Mouse (Mus musculus) embryonic facial prominence, embryonic 12.5 days (tissue): Measurements from ENCODE around the gene Rps18. TPM values are rescaled to one million over a fixed set of nuclear protein-coding genes. Genes with fewer than 3 reads are reported as not detected.

Experiments used
- ATAC-seq: fragments of 200-750 bp; cut with Nextera tagmentation; 2 replicates; pipeline ENCODE4 v1.8.0; 2017; ENCODE audit not compliant: insufficient number of reproducible peaks, insufficient read depth, low FRiP score, low TSS enrichment
- H3K27ac ChIP-seq: fragments of 300-500 bp; sonication (generic); 2 replicates; pipeline ENCODE4 v1.5.1; 2016; ENCODE audit warnings: mild to moderate bottlenecking
- H3K27me3 ChIP-seq: fragments of 300-500 bp; sonication (generic); 2 replicates; pipeline ENCODE4 v1.6.1; 2016; ENCODE audit warnings: mild to moderate bottlenecking, moderate library complexity
- H3K36me3 ChIP-seq: fragments of 300-500 bp; sonication (generic); 2 replicates; pipeline ENCODE4 v1.6.1; 2016; ENCODE audit warnings: mild to moderate bottlenecking
- H3K4me1 ChIP-seq: fragments of 300-500 bp; sonication (generic); 2 replicates; pipeline ENCODE4 v1.6.1; 2016
- H3K4me2 ChIP-seq: fragments of 300-500 bp; sonication (generic); replicated peaks from 2 replicates; pipeline ENCODE4 v1.6.1; 2016; ENCODE audit warnings: mild to moderate bottlenecking, moderate library complexity
- H3K4me3 ChIP-seq: fragments of 300-500 bp; sonication (generic); 2 replicates; pipeline ENCODE4 v1.5.1; 2016; ENCODE audit warnings: mild to moderate bottlenecking
- H3K9ac ChIP-seq: fragments of 300-500 bp; sonication (generic); 2 replicates; pipeline ENCODE4 v1.6.1; 2016; ENCODE audit warnings: mild to moderate bottlenecking, moderate library complexity
- H3K9me3 ChIP-seq: fragments of 300-500 bp; sonication (generic); 2 replicates; pipeline ENCODE4 v1.6.1; 2016; ENCODE audit warnings: mild to moderate bottlenecking, moderate library complexity
- WGBS: fragments of 180-500 bp; shearing (Covaris S2); methylation state at CpG from one replicate; pipeline ENCODE4 v1.1.7; 2016; 5-methylcytosine and 5-hydroxymethylcytosine counted together
- polyA plus RNA-seq: library from polyadenylated mRNA; unstranded; fragments of >200 nt; fragmentation: Nextera tagmentation; extraction: Ambion mirVana; gene quantifications from 2 replicates; pipeline ENCODE4 v1.2.1, GENCODE M21; 2016

Gene Rps18
- polyA plus RNA-seq, 1 experiment from 2014 or later, result 1,303 TPM

GRCm38 (mm10) chr17:33940206-33940805 lies 15.5 kb downstream of the Rps18 start, which contains the start of the genes Pfdn6 and Wdr46:
Gene Pfdn6 (minus strand): TSS chr17:33940343.
Gene Wdr46 (plus strand): TSS chr17:33940660.
- no peaks in the 10 kb centered on the region for H3K27me3 ChIP-seq
- H3K36me3 ChIP-seq, result peaks cover 41% of the 10 kb centered on the region
- peak within 1 kb of the TSS; percentile 92 for H3K4me2 ChIP-seq
- peaks cover 14% of the 10 kb centered on the region for H3K4me1 ChIP-seq
- whole genome bisulfite sequencing, result under 1% methylated on average over 36 of the region's 36 CpGs
- no peaks in the 10 kb centered on the region for H3K9me3 ChIP-seq
- H3K9ac ChIP-seq, result peak within 1 kb of the TSS; percentile 71
- peak; percentile 74 for ATAC-seq
- H3K4me3 ChIP-seq, result peak within 1 kb of the TSS; percentile 79
- no peak within 1 kb of the TSS for H3K27ac ChIP-seq

GRCm38 (mm10) chr17:33938783-33939182 lies 17.0 kb downstream of the Rps18 start:
- no peak for ATAC-seq
- H3K36me3 ChIP-seq, result peaks cover 41% of the 10 kb centered on the region
- H3K27me3 ChIP-seq, result no peaks in the 10 kb centered on the region
- WGBS, result 83% methylated on average over 11 of the region's 11 CpGs
- no peaks in the 10 kb centered on the region for H3K9me3 ChIP-seq
- peak overlapping the region; percentile 92 for H3K4me2 ChIP-seq
- no peak overlapping the region for H3K27ac ChIP-seq
- peaks cover 14% of the 10 kb centered on the region for H3K4me1 ChIP-seq
- H3K4me3 ChIP-seq, result no peak overlapping the region
- H3K9ac ChIP-seq, result no peak overlapping the region; the same call in 1 of the 2 replicates

- H3K4me3 ChIP-seq, result no peak overlapping the region
Observed at GRCm38 (mm10) chr17:33936993-33937392, 18.8 kb downstream of the Rps18 start.

GRCm38 (mm10) chr17:33935422-33936055 lies 20.3 kb downstream of the Rps18 start:
- Histone ChIP-seq H3K9ac (no peak overlapping the region), H3K4me2 (no peak overlapping the region), H3K4me1 (peaks cover 16% of the 10 kb centered on the region), H3K9me3 (no peaks in the 10 kb centered on the region), H3K36me3 (peaks cover 51% of the 10 kb centered on the region), H3K27ac (no peak overlapping the region), H3K4me3 (no peak overlapping the region), H3K27me3 (no peaks in the 10 kb centered on the region)
- WGBS, result 87% methylated on average over 21 of the region's 21 CpGs
- ATAC-seq, result no peak

More at GRCm38 (mm10) chr17:33936993-33937392, 18.8 kb downstream of the Rps18 start:
- H3K9me3 ChIP-seq, result no peaks in the 10 kb centered on the region
- ATAC-seq, result no peak
- peaks cover 51% of the 10 kb centered on the region for H3K36me3 ChIP-seq
- no peak overlapping the region for H3K27ac ChIP-seq
- H3K27me3 ChIP-seq, result no peaks in the 10 kb centered on the region
- no peak overlapping the region for H3K4me2 ChIP-seq
- no peak overlapping the region for H3K9ac ChIP-seq
- whole genome bisulfite sequencing, result 85% methylated on average over 15 of the region's 15 CpGs
- H3K4me1 ChIP-seq, result peaks cover 14% of the 10 kb centered on the region

GRCm38 (mm10) chr17:33932970-33933369 lies 22.8 kb downstream of the Rps18 start:
- H3K9ac ChIP-seq, result 0 out of 2 replicates have a peak overlapping the region, but pooled peaks have one; percentile 24
- no peaks in the 10 kb centered on the region for H3K9me3 ChIP-seq
- H3K4me2 ChIP-seq, result no peak overlapping the region
- ATAC-seq, result no peak
- peaks cover 14% of the 10 kb centered on the region for H3K4me1 ChIP-seq
- WGBS, result 82% methylated on average over 15 of the region's 15 CpGs
- H3K36me3 ChIP-seq, result peaks cover 51% of the 10 kb centered on the region
- no peak overlapping the region for H3K27ac ChIP-seq
- no peaks in the 10 kb centered on the region for H3K27me3 ChIP-seq
- no peak overlapping the region for H3K4me3 ChIP-seq

- no peaks in the 10 kb centered on the region for H3K27me3 ChIP-seq
- no peaks in the 10 kb centered on the region for H3K9me3 ChIP-seq
- no peak overlapping the region for H3K27ac ChIP-seq
- peaks cover 49% of the 10 kb centered on the region for H3K36me3 ChIP-seq
- H3K4me1 ChIP-seq, result peaks cover 14% of the 10 kb centered on the region
- no peak overlapping the region for H3K4me3 ChIP-seq
- no peak overlapping the region for H3K4me2 ChIP-seq
- WGBS, result 73% methylated on average over 14 of the region's 14 CpGs
- ATAC-seq, result no peak
- no peak overlapping the region for H3K9ac ChIP-seq
Observed at GRCm38 (mm10) chr17:33932448-33932847, 23.4 kb downstream of the Rps18 start.

- Histone ChIP-seq H3K27ac (no peak overlapping the region), H3K9me3 (no peaks in the 10 kb centered on the region), H3K4me2 (no peak overlapping the region), H3K4me3 (no peak overlapping the region), H3K36me3 (peaks cover 44% of the 10 kb centered on the region), H3K27me3 (no peaks in the 10 kb centered on the region), H3K9ac (no peak overlapping the region), H3K4me1 (peaks cover 14% of the 10 kb centered on the region)
- no peak for ATAC-seq
- WGBS, result 91% methylated on average over 11 of the region's 11 CpGs
Observed at GRCm38 (mm10) chr17:33931947-33932346, 23.9 kb downstream of the Rps18 start.

- peak overlapping the region; percentile 88 for H3K4me3 ChIP-seq
- H3K9me3 ChIP-seq, result no peaks in the 10 kb centered on the region
- no peak for ATAC-seq
- peaks cover 14% of the 10 kb centered on the region for H3K4me1 ChIP-seq
- peak overlapping the region; percentile 46; the same call in 1 of the 2 replicates for H3K27ac ChIP-seq
- peak overlapping the region; percentile 99 for H3K4me2 ChIP-seq
- peaks cover 43% of the 10 kb centered on the region for H3K36me3 ChIP-seq
- H3K9ac ChIP-seq, result peak overlapping the region; percentile 89
- no peaks in the 10 kb centered on the region for H3K27me3 ChIP-seq
- 28% methylated on average over 18 of the region's 18 CpGs for WGBS
Observed at GRCm38 (mm10) chr17:33931159-33931866, 24.5 kb downstream of the Rps18 start.

GRCm38 (mm10) chr17:33930280-33931158 lies 25.3 kb downstream of the Rps18 start:
- WGBS, result under 1% methylated on average over 43 of the region's 45 CpGs
- Histone ChIP-seq H3K27me3 (no peaks in the 10 kb centered on the region), H3K4me1 (peaks cover 14% of the 10 kb centered on the region), H3K4me2 (peak overlapping the region; percentile 99), H3K36me3 (peaks cover 36% of the 10 kb centered on the region), H3K4me3 (peak overlapping the region; percentile 88), H3K27ac (peak overlapping the region; percentile 95), H3K9me3 (no peaks in the 10 kb centered on the region), H3K9ac (peak overlapping the region; percentile 89)
- no peak for ATAC-seq

GRCm38 (mm10) chr17:33929371-33930279 lies 26.2 kb downstream of the Rps18 start, which contains the start of gene Rgl2:
Gene Rgl2 (plus strand): TSS chr17:33929543.
- Histone ChIP-seq H3K4me2 (peak within 1 kb of the TSS; percentile 99), H3K27ac (peak within 1 kb of the TSS; percentile 95), H3K36me3 (peaks cover 27% of the 10 kb centered on the region), H3K9ac (peak within 1 kb of the TSS; percentile 89), H3K9me3 (no peaks in the 10 kb centered on the region), H3K4me1 (peaks cover 14% of the 10 kb centered on the region), H3K27me3 (no peaks in the 10 kb centered on the region), H3K4me3 (peak within 1 kb of the TSS; percentile 88)
- under 1% methylated on average over 76 of the region's 80 CpGs for WGBS
- peak; percentile 70 for ATAC-seq
